Mouse (Mus musculus) small intestine, adult 2 months (tissue): ENCODE data around the gene Cryab. TPM values are rescaled to one million over a fixed set of nuclear protein-coding genes. Genes with fewer than 3 reads are reported as not detected.

Source experiments
- H3K27ac ChIP-seq: fragments of 200-500 bp; 2 replicates; pipeline ENCODE4 v1.5.1; 2012; ENCODE audit warnings: low read depth, low read length, control low read depth, inconsistent platforms; ENCODE audit not compliant: insufficient read depth
- H3K27me3 ChIP-seq: fragments of 200-500 bp; 2 replicates; pipeline ENCODE4 v1.6.1; 2012; ENCODE audit warnings: mild to moderate bottlenecking, moderate library complexity, low read length, inconsistent platforms; ENCODE audit not compliant: control insufficient read depth, insufficient read depth
- H3K36me3 ChIP-seq: fragments of 200-500 bp; 2 replicates; pipeline ENCODE4 v1.6.1; 2012; ENCODE audit warnings: mild to moderate bottlenecking, low read length, control low read depth, inconsistent platforms; ENCODE audit not compliant: control insufficient read depth, insufficient read depth
- H3K4me1 ChIP-seq: fragments of 200-500 bp; 2 replicates; pipeline ENCODE4 v1.6.1; 2012; ENCODE audit warnings: low read length, inconsistent platforms, mixed read lengths; ENCODE audit not compliant: control insufficient read depth, insufficient read depth, insufficient read length
- H3K4me3 ChIP-seq: fragments of 200-500 bp; 2 replicates; pipeline ENCODE4 v1.5.1; 2012; ENCODE audit warnings: low read depth, mild to moderate bottlenecking, control low read depth, inconsistent platforms, low read length, moderate library complexity
- CTCF ChIP-seq: fragments of 200-500 bp; IDR thresholded peaks from 2 replicates; pipeline ENCODE4 v1.5.1; 2012; ENCODE audit warnings: low read depth, mild to moderate bottlenecking, control low read depth, inconsistent platforms, low read length, moderate library complexity, mixed read lengths; ENCODE audit not compliant: insufficient replicate concordance, insufficient read length; ENCODE audit errors: extremely low read depth
- POLR2A ChIP-seq: fragments of 200-500 bp; IDR thresholded peaks from 2 replicates; pipeline ENCODE4 v1.6.1; 2012; ENCODE audit warnings: low read depth, mild to moderate bottlenecking, control low read depth, inconsistent platforms, low read length, moderate library complexity
- WGBS: fragments of 180-500 bp; shearing (Covaris S2); methylation state at CpG from one replicate; pipeline ENCODE4 v1.1.7; 2018; 5-methylcytosine and 5-hydroxymethylcytosine counted together
- polyA plus RNA-seq: library from polyadenylated mRNA; depleted of rRNA; stranded (reverse); fragments of >200 nt; gene quantifications from 2 replicates; pipeline ENCODE4 v1.2.3, GENCODE M21; 2012

Cryab gene
- polyA plus RNA-seq, 1 experiment = 16.7 TPM

DNA sequence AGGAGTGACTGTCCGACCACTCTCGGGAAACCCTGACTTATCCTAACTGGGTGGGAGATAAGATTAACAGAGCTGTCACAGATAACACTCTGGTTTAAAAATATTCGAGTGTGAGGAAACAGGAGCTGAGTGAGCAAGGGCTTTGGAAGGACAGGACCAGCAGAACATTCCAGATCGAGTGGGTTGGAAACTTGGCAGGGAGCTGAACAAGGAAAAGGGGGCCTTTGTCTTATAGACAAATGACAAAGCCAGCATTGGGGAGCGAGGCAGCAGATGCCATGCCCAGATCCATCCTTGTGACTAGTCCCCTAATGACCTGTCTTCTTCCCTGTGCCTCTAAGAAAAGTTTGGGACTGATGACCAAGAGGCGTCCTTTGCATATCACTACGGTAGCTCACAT is 2.8 kb downstream of the Cryab start:
- Histone ChIP-seq H3K27ac (no peak overlapping the region), H3K27me3 (0 out of 2 replicates have a peak, but pooled peaks cover 3% of the 10 kb centered on the region), H3K4me1 (no peaks in the 10 kb centered on the region), H3K4me3 (peak overlapping the region; percentile 3; the same call in 1 of the 2 replicates), H3K36me3 (no peaks in the 10 kb centered on the region)
- 37% methylated on average over 7 of the region's 7 CpGs for WGBS
- no peak for TF ChIP-seq CTCF
- TF ChIP-seq POLR2A = no peak

DNA sequence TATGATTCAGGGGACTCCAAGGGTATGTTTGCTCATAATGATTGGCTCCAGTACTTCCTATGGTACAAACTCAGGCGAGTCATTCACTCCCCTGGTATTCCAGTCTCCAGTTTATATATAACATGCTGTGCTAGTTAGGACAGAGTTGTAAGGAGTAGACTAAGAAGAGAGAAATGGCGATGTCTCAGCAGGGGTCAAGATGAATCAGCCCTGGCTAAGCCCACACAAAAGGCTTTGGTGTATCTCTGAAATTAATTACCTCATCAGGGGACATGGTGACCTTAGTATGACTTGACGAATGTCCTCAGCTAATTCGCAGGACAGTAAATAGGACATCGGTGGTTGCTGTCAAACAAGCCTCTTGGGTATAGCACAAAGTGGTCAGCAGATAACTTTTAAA is 5.6 kb downstream of the Cryab start:
- TF ChIP-seq POLR2A = no peak
- no peak for TF ChIP-seq CTCF

DNA sequence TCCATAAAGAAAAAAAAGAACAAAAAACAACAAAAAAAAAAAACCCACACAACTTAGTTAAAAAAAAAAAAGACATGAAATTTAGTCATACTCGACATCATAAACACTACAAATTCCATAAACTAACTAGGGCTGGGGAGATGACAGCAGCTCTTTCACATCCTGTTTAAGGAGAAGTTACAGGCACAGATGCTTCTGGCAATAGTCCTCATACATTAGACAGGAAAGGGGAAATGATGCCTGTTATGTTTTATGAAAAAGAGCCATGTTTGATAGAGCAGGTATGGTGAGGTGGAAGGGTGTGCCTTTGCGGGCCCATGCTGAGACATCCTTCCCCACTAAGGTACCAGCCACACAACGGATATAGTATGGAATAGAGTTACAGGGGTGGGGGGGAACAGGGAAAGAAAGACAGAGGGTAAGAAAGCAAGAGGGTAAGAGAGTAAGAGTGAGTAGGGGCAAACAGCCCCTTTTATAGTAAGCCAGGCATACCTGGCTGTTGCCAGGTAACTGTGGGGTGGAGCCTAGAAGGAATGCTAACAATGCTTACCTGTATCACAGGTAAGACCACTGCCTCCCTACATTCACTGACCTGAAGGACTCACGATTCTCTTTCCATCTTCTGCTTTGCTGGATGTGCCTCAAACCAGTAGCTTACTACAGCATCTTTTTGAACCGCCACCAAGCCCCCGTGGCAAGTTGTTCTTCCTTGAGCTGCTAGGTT is 10.6 kb downstream of the Cryab start:
- no peak overlapping the region for H3K4me3 ChIP-seq
- no peaks in the 10 kb centered on the region for H3K4me1 ChIP-seq
- TF ChIP-seq CTCF (no peak), POLR2A (no peak)
- H3K27me3 ChIP-seq = no peaks in the 10 kb centered on the region
- H3K27ac ChIP-seq = no peak overlapping the region
- WGBS = 54% methylated on average over 6 of the region's 6 CpGs
- peaks cover 7% of the 10 kb centered on the region for H3K36me3 ChIP-seq

More for the DNA sequence above, 5.6 kb downstream of the Cryab start:
- Histone ChIP-seq H3K27ac (no peak overlapping the region), H3K36me3 (no peaks in the 10 kb centered on the region), H3K27me3 (0 out of 2 replicates have a peak, but pooled peaks cover 3% of the 10 kb centered on the region), H3K4me1 (no peaks in the 10 kb centered on the region), H3K4me3 (no peak overlapping the region)
- WGBS = 78% methylated on average over 5 of the region's 5 CpGs

DNA sequence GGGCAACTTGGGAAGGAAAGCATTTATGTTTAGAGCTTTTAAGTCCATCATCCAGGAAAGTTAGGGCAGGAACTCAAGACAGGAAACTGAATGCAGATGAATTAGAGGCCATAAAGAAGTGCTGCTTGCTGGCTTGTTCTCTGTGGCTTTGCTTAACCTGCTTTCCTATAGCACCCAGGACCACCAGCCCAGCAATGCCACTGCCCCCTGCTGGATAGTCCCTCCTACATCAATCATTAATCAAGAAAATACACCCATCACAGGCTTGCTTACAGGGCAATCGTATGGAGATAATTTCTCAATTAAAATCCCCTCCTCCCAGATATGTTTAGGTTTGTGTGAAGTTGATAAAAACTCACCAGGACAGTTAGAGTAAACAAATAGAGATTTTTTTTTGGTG is 12.2 kb downstream of the Cryab start:
- Histone ChIP-seq H3K36me3 (peaks cover 7% of the 10 kb centered on the region), H3K27me3 (no peaks in the 10 kb centered on the region), H3K27ac (no peak overlapping the region), H3K4me3 (no peak overlapping the region), H3K4me1 (no peaks in the 10 kb centered on the region)
- TF ChIP-seq CTCF = peak; percentile 23; the same call in 1 of the 2 replicates
- TF ChIP-seq POLR2A = no peak
- WGBS = 58% methylated on average over 1 of the region's 1 CpGs

DNA sequence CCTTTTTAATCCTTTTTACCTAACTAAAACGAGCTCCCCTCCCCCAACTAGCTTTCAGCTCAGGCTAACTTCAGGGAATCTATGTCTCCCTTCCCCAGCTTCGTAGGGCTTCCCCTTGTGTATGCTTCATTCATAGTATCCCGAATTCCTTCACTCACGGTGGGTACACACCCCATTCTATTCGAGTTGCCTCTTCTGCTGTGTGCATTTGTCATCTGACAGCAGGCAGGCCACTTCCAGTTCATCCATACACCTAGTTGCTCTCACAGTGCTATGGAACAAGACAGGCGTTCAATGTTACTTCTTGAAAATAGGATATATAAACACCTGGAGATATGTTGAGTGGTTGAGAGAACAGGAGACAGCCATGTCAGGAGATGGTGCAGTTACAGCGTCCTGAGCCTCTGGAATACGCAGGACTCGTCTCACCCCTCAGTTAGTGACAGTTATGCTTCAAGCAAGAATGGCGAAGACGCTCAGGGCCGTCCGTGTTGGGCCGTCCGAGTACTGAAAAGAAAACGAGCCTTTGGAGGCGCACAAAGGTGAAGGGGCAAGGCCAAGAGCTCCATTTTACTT is 16.5 kb downstream of the Cryab start:
- peaks cover 10% of the 10 kb centered on the region for H3K36me3 ChIP-seq
- no peaks in the 10 kb centered on the region for H3K4me1 ChIP-seq
- TF ChIP-seq CTCF (no peak), POLR2A (no peak; the same call in 1 of the 2 replicates)
- WGBS = 2% methylated on average over 17 of the region's 17 CpGs
- peak overlapping the region; percentile 91 for H3K4me3 ChIP-seq
- H3K27ac ChIP-seq = peak overlapping the region; percentile 89
- no peaks in the 10 kb centered on the region for H3K27me3 ChIP-seq

DNA sequence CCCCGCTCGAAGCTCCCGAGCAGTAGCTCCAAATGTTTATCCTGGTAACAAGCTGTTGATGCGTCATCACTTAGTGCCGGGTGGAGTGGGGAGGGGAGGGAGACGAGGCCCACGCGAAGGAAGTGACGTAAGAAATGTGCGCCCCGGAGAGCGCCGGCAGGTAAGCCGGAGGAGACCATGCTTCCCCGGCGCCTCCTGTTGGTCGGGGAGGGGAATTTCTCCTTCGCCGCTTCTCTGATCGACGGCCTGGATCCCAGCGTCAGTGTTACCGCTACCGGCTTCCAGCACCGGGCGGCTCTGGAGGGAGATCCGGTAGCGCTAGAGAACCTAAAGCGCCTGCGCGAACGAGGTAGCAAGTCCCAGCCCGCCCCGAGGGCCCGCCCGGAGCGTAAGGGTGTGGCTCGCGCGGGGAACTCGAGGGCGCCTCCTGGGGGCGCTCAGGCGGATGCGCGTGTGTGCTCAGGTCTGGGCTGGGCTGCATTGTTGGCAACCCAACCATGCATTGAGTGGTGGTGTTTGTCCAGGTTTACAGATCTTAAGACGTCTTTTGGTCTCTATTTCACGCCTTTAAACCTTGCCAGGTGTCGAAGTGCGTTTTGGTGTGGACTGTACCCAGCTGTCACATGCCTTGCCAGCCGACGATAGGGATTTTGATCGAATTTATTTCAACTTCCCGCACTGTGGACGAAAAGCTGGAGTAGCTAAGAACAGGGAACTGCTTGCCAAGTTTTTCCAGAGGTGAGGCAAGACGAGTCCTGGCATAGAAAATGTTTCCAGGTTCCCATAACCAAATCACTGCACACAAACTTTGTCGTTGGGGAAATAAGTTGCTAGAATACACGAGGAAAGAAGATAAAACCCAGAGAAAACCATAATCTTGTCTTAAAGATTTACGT is 17.2 kb downstream of the Cryab start, which contains the start of gene Fdxacb1:
Gene Fdxacb1, plus strand, starts transcription at position 130 of the 896 bp plus-strand sequence.
- Histone ChIP-seq H3K4me1 (no peaks in the 10 kb centered on the region), H3K27me3 (no peaks in the 10 kb centered on the region), H3K27ac (peak within 1 kb of the TSS; percentile 93), H3K4me3 (peak within 1 kb of the TSS; percentile 91), H3K36me3 (peaks cover 9% of the 10 kb centered on the region)
- TF ChIP-seq CTCF (peak; percentile 77), POLR2A (peak; percentile 38)
- WGBS = 2% methylated on average over 59 of the region's 59 CpGs

DNA sequence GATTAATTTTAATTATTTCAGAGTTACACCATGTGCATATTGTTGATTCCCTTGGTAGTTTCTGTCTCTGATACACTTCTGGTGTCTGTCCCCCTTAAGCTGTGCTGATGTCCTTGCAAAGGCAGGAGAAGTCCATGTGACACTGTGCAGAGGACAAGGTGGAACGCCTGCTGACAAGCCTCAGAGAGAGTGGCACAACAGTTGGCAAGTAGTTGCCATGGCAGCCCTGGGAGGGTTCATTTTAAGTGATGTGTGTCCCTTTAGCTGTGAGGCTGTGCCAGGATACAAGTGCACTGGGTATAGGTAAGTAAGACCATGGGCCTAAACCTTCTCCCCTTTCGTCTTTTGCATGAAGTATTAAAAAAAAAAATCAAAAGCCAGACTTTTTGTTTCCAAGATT is 18.9 kb downstream of the Cryab start:
- H3K36me3 ChIP-seq = peaks cover 4% of the 10 kb centered on the region; the same call in 1 of the 2 replicates
- H3K27me3 ChIP-seq = no peaks in the 10 kb centered on the region
- H3K4me1 ChIP-seq = 0 out of 2 replicates have a peak, but pooled peaks cover 3% of the 10 kb centered on the region
- 91% methylated on average over 2 of the region's 2 CpGs for WGBS
- H3K27ac ChIP-seq = no peak overlapping the region
- TF ChIP-seq POLR2A (no peak), CTCF (no peak)
- no peak overlapping the region for H3K4me3 ChIP-seq
